Mouse (Mus musculus) ES-Bruce4 (cell line): Measurements from ENCODE around the gene Cops2. TPM values are rescaled to one million over a fixed set of nuclear protein-coding genes. Genes with fewer than 3 reads are reported as not detected.

Source experiments
- H3K27ac ChIP-seq: 2 replicates; pipeline ENCODE4 v1.5.1; 2012; ENCODE audit warnings: low read length, inconsistent platforms; ENCODE audit not compliant: insufficient read depth
- H3K27me3 ChIP-seq: 2 replicates; pipeline ENCODE4 v1.6.1; 2012; ENCODE audit warnings: mild to moderate bottlenecking, low read length, inconsistent platforms; ENCODE audit not compliant: control insufficient read depth, poor library complexity, insufficient read depth, severe bottlenecking
- H3K36me3 ChIP-seq: 2 replicates; pipeline ENCODE4 v1.6.1; 2012; ENCODE audit warnings: inconsistent platforms, mild to moderate bottlenecking, low read length, moderate library complexity; ENCODE audit not compliant: control insufficient read depth, poor library complexity, insufficient read depth, severe bottlenecking
- H3K4me1 ChIP-seq: one replicate; pipeline ENCODE4 v1.8.1; 2011; ENCODE audit warnings: low read length; ENCODE audit not compliant: control insufficient read depth, insufficient read depth
- H3K4me3 ChIP-seq: 2 replicates; pipeline ENCODE4 v1.5.1; 2011; ENCODE audit warnings: low read depth, mild to moderate bottlenecking, low read length
- H3K9ac ChIP-seq: 2 replicates; pipeline ENCODE4 v1.6.1; 2012; ENCODE audit warnings: low read depth, mild to moderate bottlenecking, inconsistent platforms; ENCODE audit not compliant: poor library complexity, severe bottlenecking
- H3K9me3 ChIP-seq: replicated peaks from 2 replicates; pipeline ENCODE4 v1.6.1; 2012; ENCODE audit warnings: mild to moderate bottlenecking, low read length, inconsistent platforms; ENCODE audit not compliant: control insufficient read depth, poor library complexity, insufficient read depth, severe bottlenecking
- CTCF ChIP-seq: IDR thresholded peaks from one replicate; pipeline ENCODE4 v1.8.1; 2011; ENCODE audit warnings: low read depth, low read length
- EP300 ChIP-seq: IDR thresholded peaks from 2 replicates; pipeline ENCODE4 v1.6.1; 2011; ENCODE audit warnings: low read depth, low read length; ENCODE audit not compliant: insufficient read depth
- POLR2A ChIP-seq: IDR thresholded peaks from one replicate; pipeline ENCODE4 v1.8.1; 2011; ENCODE audit warnings: low read length; ENCODE audit not compliant: insufficient read depth
- polyA plus RNA-seq: library from polyadenylated mRNA; stranded (reverse); fragments of >200 nt; gene quantifications from 2 replicates; pipeline ENCODE4 v1.2.4, GENCODE M21; 2011; ENCODE audit warnings: low read depth; ENCODE audit not compliant: missing spikeins, insufficient read depth, insufficient read length

The Cops2 gene
- polyA plus RNA-seq, 1 experiment: 233 TPM

DNA sequence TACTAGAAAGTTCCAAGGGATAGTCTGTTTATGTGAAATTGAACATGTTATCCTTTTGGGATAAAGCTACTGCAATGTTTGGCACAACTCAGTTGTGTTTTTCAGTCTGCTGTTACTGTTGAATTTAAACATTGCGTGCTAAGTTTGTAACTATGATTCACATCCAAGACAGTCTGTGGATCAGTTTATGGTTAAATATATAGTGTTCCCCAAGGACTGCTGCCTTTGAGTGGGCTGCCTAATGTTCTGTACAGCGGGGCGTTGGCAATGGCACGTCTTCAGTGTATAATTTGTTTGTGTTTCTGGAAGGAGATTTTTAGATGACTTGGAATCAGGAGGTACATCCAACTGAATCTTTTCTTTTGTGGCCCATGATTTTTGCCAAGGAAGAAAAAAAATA, 36.2 kb upstream of the Cops2 start:
- H3K27ac ChIP-seq: no peak overlapping the region
- no peaks in the 10 kb centered on the region for H3K27me3 ChIP-seq
- no peaks in the 10 kb centered on the region for H3K4me1 ChIP-seq
- H3K4me3 ChIP-seq: no peak overlapping the region
- no peak overlapping the region for H3K9ac ChIP-seq
- H3K36me3 ChIP-seq: no peaks in the 10 kb centered on the region
- H3K9me3 ChIP-seq: no peaks in the 10 kb centered on the region
- TF ChIP-seq POLR2A: no peak
- TF ChIP-seq EP300: no peak
- TF ChIP-seq CTCF: no peak

DNA sequence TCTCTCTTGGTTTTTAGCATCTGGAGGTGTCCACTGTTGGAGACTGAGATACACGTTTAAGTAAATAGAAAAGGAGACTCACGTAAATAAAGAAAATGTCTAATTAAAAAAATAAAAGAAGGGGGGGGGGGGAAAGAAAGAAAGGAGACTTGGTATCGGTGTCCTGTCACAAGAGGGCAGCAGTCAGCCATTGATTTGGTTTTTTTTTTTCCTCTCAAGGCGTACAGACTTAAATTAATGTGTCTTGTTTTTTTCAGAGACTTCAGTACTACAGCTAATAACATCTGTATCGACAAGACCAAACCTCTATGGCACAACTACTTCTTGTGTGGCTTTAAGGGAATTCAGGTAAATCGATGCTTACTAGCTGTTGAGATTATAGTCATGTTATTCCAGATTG, 34.2 kb upstream of the Cops2 start:
- H3K4me3 ChIP-seq: no peak overlapping the region
- no peaks in the 10 kb centered on the region for H3K27me3 ChIP-seq
- no peaks in the 10 kb centered on the region for H3K36me3 ChIP-seq
- TF ChIP-seq CTCF (no peak), POLR2A (no peak), EP300 (no peak)
- no peak overlapping the region for H3K27ac ChIP-seq
- no peak overlapping the region for H3K9ac ChIP-seq
- no peaks in the 10 kb centered on the region for H3K9me3 ChIP-seq
- no peaks in the 10 kb centered on the region for H3K4me1 ChIP-seq

DNA sequence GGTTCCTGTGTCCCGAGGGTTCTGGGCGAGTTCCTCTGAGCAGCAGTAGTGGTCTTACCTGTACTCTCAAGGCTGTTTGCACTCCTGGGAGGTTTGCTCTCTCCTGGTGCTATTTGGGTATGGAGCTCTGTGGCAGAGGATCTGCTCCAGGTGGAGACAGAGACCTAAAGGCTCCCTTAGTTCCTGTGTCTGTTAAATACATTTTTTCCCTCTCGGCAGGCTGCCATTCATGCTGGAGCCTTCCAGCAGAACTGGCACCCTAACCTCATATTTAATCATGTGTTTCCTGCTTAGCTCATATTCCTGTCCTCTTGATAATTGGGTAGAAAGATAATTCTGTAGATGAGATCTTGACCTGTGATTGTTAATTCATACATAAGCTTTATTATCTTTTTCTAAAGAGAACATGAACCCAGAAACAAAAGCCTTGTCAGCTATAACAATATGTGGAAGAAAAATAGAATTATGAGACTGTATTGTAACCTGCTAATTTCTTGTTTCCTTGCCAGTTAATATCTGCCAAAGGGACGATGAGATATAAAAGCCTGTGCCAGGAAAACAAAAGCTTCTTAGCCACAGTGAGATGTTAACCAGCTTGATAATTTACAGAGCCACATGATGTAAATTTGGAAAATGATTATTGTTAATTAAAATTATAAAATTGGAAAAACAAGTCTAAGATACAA, 27.1 kb upstream of the Cops2 start:
- H3K9ac ChIP-seq: no peak overlapping the region
- no peak overlapping the region for H3K4me3 ChIP-seq
- TF ChIP-seq EP300 (no peak), CTCF (no peak), POLR2A (no peak)
- H3K27me3 ChIP-seq: no peaks in the 10 kb centered on the region
- H3K36me3 ChIP-seq: no peaks in the 10 kb centered on the region
- no peaks in the 10 kb centered on the region for H3K4me1 ChIP-seq
- no peak overlapping the region for H3K27ac ChIP-seq
- H3K9me3 ChIP-seq: no peaks in the 10 kb centered on the region

DNA sequence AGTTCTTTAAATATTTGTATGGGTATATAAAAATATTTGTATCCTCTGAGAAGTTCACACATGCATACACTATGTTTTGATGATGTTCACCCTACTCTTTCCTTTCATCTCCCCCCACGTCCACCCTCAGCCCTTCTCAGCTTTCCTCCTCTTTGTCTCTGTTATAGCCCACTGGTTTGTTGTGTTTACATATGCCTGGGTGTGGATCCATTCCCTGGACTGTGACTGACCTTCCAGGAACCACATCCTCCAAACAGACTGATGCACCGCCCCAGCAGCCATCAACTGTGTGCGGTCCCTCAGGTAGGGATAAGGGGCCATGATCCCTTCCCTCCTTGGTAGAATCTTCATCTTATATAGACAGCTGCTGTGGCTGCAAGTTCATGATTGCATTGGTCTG, 11.2 kb upstream of the Cops2 start:
- no peaks in the 10 kb centered on the region for H3K27me3 ChIP-seq
- no peak overlapping the region for H3K9ac ChIP-seq
- H3K4me3 ChIP-seq: no peak overlapping the region
- TF ChIP-seq POLR2A (no peak), EP300 (no peak), CTCF (no peak)
- H3K36me3 ChIP-seq: no peaks in the 10 kb centered on the region
- H3K9me3 ChIP-seq: no peaks in the 10 kb centered on the region
- H3K27ac ChIP-seq: no peak overlapping the region
- no peaks in the 10 kb centered on the region for H3K4me1 ChIP-seq

DNA sequence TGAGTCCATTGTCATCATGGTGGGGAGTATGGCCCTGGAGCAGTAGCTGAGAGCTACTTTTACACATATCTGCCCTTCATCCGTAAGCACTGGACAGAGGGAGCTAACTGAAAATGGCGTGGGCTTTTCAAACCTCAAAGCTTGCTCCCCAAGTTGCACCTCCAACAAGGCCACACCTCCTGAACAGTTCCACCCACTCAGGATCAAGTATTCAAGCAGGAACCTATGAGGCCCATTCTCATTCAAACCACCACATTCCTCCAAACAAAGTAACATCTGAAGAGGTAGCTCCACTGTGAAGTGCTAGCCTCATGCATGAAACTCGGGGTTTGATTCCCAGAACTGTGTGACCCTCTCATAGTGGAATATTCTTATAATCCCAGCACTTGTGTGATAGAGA, 9.4 kb upstream of the Cops2 start:
- TF ChIP-seq POLR2A: no peak
- TF ChIP-seq CTCF: no peak
- TF ChIP-seq EP300: no peak
- no peak overlapping the region for H3K9ac ChIP-seq
- no peaks in the 10 kb centered on the region for H3K4me1 ChIP-seq
- no peaks in the 10 kb centered on the region for H3K9me3 ChIP-seq
- H3K36me3 ChIP-seq: no peaks in the 10 kb centered on the region
- H3K27ac ChIP-seq: no peak overlapping the region
- H3K4me3 ChIP-seq: no peak overlapping the region
- no peaks in the 10 kb centered on the region for H3K27me3 ChIP-seq

DNA sequence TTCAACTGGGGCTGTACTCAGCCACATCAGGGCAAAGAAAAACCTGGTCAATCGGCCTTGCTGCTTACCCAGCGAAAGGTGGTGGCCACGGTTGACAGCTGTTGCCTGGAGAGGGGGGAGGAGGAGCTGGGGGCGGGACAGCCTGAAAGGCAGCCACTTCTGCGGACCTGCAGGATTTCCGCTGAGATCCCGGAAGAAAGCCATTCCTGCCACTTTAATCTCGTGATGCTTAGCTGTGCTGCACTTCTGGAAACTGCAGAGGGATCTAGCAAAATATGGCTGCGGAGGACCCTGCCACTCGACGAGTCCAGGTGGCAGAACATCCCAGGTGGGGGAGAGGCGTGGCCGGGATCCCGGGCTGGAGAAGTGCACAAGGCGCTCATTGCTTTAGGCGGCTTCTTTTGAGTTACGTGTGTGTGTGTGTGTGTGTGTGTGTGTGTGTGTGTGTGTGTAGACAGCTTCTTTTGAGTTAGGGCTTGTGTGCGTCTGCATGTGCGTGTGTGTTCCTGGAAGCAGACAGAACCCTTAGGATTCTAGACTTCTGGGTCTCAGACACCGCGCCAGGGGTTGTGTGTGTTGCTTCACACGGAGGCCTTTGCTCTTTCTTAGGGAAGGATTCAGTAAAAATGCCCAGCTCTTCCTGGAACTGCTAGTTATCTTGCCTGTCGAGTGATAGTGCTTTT, 7.3 kb upstream of the Cops2 start:
- Histone ChIP-seq H3K4me3 (peak overlapping the region; percentile 62), H3K27ac (no peak overlapping the region), H3K36me3 (no peaks in the 10 kb centered on the region), H3K27me3 (no peaks in the 10 kb centered on the region), H3K4me1 (no peaks in the 10 kb centered on the region), H3K9me3 (no peaks in the 10 kb centered on the region), H3K9ac (peak overlapping the region; percentile 35)
- TF ChIP-seq CTCF (no peak), POLR2A (no peak), EP300 (no peak)
